Mouse (Mus musculus) cerebellum, postnatal 4 days (tissue): Measurements from ENCODE around the gene Gm9611.
"Not testable (repeated sequence)": the region's sequence is repeated elsewhere in the genome, so short reads cannot be mapped to it uniquely, and the experiment has no call there.

ENCODE experiments used
- DNase-seq, 2 experiments: peaks; one replicate each; pipeline ENCODE4 v3.0.0; 2022; ENCODE audit warnings: low spot score in 2 of 2, mixed read lengths in 1 of 2

Gene Gm9611

GRCm38 (mm10) chr14:42297258-42297657 is at the start of gene Gm9611:
Gene Gm9611, minus strand, starts transcription at chr14:42297358.
- not testable (repeated sequence) for DNase-seq

- not testable (repeated sequence) for DNase-seq
Observed at GRCm38 (mm10) chr14:42309910-42310309, 12.8 kb upstream of the Gm9611 start, which contains the start of gene Gm7995. Gene Gm7995, plus strand, starts transcription at chr14:42310210.

GRCm38 (mm10) chr14:42259948-42260347 is 37.2 kb downstream of the Gm9611 start, which contains the start of gene Gm17026:
Gene Gm17026, minus strand, starts transcription at chr14:42260048.
- DNase-seq = not testable (repeated sequence)
